Mouse (Mus musculus): ENCODE results near the gene Dynlrb2. TPM values are rescaled to one million over a fixed set of nuclear protein-coding genes. Genes with fewer than 3 reads are reported as not detected.

The Dynlrb2 gene
- polyA plus RNA-seq (2014; fragmentation: Illumina TruSeq; extraction: RNeasy Lipid Tissue Mini Kit (QIAGEN cat#74804); ENCODE audit: low read depth, low replicate concordance), result 219 TPM

DNA sequence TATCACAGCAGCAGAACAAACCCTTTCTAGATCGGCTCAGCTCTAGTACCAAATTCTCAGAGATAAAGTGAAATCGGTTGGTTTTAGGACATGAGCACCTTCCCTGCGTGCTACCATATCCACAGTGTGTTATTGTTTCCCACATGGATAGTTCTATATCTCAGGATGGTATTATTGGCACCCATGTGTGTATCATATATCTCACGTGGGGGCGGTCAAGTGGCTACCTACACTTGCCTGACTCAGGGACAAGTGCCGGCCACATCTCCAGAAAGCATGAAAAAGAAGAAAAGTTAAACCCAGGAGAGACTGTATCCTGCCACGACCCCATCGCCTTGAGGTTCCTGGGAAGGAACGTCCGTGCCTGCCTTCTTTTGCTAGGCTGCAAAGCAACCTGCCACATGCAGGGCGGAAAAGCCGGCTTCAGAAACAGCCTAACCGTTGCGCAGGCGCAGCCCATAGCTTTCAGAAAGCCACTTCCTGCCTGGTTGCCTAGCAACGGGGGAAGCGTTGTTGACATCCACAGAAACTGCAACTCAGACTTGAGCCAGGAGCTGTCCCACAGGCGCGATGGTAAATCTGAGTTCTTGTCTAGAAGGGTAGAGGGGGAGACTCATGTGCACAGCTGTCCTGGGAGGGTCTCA lies at the start of gene Dynlrb2:
TSS of gene Dynlrb2 (plus strand) at position 498 of the 644 bp plus-strand sequence.

Other genes starting within 250 kb of the Dynlrb2 start
- 0.83 TPM for gene Cdyl2, start 228.0 kb downstream of the Dynlrb2 start, polyA plus RNA-seq (2014; fragmentation: Illumina TruSeq; extraction: RNeasy Lipid Tissue Mini Kit (QIAGEN cat#74804); ENCODE audit: low read depth, low replicate concordance)